Mouse (Mus musculus) kidney, postnatal 36 days (tissue): ENCODE data around the gene Ptprs.

Experiments used
- DNase-seq, 2 experiments: peaks; one replicate each; pipeline ENCODE4 v3.0.0; 2021 to 2022; ENCODE audit warnings: mixed read lengths in 2 of 2

Ptprs gene

DNA sequence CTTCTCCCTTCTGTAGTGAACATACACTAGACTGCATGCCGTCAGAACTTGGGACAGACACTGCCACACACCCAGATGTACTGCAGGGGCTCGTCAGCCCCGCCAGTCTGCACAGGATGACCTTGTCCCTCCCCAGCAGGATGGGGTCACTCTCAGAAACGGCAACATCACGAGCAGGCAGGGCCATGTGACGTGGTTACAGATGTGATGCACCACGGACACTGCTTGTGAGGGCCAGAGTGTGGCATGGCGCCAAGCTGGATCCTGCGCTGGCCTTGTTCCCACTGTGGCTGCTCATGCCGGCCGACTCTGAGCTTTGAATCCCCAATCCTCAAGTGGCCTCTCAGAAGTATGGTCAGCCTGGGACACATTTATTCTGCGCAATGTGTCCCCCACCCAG is 58.0 kb downstream of the Ptprs start:
- DNase-seq, result no peak

- DNase-seq, result no peak
Measured at GRCm38 (mm10) chr17:56414785-56415184, 61.5 kb downstream of the Ptprs start.

DNA sequence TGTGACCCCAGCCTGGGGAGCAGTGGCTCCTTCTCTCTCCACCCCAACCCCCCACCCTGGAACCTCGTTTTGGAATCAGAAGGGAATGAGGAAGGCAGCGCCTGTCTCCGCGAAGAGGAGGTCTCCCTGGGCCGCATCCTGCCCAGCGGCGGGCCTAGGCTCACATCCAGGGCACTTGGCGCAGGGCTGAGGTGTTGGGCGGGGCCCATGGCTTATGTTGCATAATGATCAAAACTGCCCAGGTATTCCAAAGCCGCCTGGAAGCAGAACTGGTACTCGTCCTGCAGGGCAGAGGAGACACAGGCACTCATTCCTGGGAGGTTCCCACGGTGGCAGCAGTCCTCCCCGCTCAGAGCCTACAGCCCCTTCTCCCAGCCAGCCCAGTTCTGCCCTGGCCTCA is 63.2 kb downstream of the Ptprs start:
- no peak for DNase-seq

GRCm38 (mm10) chr17:56411437-56411836 is 64.8 kb downstream of the Ptprs start:
- DNase-seq, result no peak

- peak in 1 of 2 experiments; percentile 39 for DNase-seq
Measured at GRCm38 (mm10) chr17:56409759-56410158, 66.5 kb downstream of the Ptprs start.

GRCm38 (mm10) chr17:56408965-56409625 is 67.2 kb downstream of the Ptprs start:
- DNase-seq, result no peak

- no peak for DNase-seq
Measured at GRCm38 (mm10) chr17:56407379-56407778, 68.9 kb downstream of the Ptprs start.

DNA sequence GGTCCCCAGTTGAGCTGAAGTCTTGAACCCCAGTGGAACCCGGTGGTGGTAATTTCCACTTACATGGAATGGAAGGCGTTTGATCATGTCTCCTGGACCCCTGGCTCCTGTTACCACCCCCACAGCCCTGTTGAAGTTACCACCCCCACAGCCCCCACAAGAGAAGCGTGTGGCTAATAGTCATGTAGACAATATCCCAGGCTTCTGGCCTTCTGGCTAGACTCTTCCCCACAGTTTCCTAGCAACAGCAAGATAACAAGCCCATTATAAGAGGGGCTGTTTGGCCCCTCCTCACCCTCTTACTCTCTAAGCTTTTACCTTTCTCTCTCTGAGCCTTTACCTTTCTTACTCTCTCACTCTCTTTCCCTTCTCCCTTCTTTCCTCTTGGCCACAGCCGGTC is 69.4 kb downstream of the Ptprs start:
- DNase-seq, result no peak

- peak in 1 of 2 experiments; percentile 21 for DNase-seq
Measured at GRCm38 (mm10) chr17:56405856-56406840, 70.1 kb downstream of the Ptprs start.

DNA sequence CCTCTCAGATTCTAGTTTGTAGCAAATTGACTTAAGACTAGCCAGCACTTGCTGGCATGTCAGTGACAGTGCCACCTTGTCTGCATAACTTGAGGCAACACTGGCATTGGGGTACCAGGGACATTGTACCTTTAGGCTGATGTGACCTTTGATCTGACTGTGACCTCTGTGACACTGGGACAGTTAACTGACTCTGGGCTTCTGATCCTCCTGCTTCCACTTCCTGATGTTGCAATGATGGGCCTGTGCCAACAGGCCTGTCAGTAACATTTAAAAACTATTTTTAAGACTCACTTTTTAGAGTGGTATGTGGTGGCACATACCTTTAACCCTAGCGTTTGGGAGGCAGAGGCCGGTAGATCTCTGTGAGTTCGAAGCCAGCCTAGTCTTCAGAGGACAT is 70.9 kb downstream of the Ptprs start:
- DNase-seq, result no peak

DNA sequence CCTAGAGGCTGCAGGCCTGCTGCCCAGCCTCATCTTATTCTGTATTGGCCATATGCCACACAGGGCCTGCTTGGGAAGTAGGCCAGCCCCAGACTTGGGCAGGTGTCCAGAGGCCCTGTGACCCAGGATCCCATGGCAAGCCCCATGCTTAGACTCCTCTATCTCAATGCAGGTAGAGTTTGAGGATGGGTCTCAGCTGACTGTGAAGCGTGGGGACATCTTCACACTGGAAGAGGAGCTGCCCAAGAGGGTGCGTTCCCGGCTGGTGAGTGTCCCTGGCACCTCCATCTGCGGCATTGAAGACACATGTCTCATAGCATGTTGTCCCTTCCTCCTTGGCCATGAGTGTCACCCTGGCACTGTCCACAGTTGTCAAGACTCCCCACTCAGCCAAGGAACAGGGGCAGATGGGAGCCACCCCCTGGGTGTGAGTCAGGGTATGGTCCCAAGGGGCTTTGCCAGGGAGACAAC is 75.2 kb downstream of the Ptprs start:
- DNase-seq, result peak in 1 of 2 experiments; percentile 38

DNA sequence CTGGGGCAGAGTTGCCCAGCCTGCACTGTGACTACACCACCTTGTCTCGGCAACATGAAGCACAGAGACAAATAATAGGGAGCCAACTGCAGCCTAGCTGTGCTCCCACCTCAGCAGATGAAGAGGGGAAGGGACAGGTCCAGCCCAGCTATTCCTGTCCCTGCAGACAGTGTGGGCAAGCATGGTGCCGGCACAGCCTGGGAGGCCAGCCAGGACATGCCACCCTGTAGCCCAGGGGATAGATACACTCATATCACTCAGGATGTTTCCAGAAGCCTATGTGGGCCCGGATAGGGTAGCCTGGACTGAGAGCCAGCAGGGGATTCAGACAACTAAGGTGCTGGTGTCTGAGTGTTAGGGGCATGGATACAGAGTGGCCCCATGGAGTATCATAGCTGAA is 76.1 kb downstream of the Ptprs start:
- DNase-seq, result no peak

DNA sequence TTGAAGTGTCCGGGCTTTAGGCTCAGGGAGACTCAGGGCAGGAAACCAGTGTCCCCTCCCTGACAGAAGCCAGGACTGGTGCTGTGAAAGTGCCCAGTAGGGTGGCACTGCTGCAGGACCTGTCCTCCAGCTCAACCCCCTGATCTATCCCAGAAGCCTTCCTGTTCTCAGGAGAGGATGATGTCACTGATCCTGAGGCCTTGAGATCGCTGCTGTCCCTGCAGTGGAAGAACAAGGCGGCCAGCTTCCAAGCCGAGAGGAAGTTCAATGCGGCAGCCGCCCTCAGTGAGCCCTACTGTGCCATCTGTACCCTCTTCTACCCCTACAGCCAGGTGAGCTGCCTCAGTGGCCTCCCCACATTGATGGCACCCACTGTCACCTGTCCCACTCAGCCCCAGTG is 80.2 kb downstream of the Ptprs start:
- no peak for DNase-seq

DNA sequence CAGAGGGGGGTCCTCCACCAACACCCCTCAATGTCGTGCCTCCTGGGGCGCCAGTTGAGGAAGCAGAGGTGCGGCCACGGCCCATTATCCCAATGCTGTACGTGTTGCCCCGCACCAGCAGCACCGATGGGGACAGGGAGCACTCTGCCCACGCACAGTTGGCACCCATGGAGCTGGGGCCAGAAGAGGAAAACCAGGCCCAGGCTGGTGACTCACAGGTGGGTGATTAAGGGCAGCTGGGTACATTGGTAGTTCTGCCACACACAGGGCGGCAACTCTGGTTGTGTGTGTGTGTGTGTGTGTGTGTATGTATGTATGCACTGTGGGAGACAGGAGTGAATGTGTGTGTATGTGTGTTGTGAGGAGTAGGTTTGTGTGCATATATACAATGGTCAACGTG is 82.4 kb downstream of the Ptprs start:
- no peak for DNase-seq

- no peak for DNase-seq
Measured at GRCm38 (mm10) chr17:56393238-56393637, 83.0 kb downstream of the Ptprs start.

GRCm38 (mm10) chr17:56387612-56388011 is 88.7 kb downstream of the Ptprs start:
- DNase-seq, result peak in 1 of 2 experiments; percentile 17

- DNase-seq, result peak; percentile 22 to 25
Measured at GRCm38 (mm10) chr17:56384903-56385302, 91.4 kb downstream of the Ptprs start.

GRCm38 (mm10) chr17:56382997-56383396 is 93.3 kb downstream of the Ptprs start:
- DNase-seq, result no peak

DNA sequence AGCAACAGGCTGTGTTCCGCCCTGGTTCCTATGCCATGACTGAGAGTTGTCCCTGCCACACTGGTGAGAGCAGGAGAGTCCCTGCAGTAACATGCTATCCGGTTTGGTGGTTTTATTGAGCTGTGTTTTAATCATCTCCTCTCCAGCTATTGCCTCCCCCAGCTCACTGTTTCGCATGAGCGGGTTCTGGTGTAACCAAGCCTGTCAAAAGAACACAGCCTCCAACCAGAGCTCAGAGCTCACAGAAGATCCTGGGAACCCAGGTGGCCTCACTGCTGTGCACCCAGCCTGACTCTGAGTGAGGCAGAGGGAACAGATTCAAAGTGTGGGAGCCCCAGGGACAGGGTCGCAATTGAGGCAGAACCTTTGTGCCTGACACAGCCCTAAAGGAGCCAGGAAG is 95.1 kb downstream of the Ptprs start:
- peak; percentile 40 to 74 for DNase-seq

DNA sequence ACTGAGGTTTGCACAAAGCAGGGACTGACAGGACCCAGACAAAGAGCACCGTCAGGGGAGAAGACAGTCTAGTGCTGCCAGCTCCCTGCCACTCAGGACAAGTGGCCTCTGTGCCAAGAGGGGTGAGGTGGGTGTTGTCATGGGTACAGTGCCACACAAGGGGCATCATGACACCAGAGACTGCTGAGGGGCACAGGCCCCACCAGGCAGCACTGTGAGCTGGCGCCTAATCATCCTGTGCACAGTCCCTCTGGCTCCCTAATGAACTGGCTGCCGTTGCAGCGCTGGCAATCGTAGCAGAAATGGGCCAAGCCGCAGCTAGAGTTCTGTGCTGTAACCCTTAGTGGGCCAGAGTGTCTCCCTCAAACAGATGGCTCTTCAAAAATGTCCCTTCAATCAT is 96.0 kb downstream of the Ptprs start:
- no peak for DNase-seq

DNA sequence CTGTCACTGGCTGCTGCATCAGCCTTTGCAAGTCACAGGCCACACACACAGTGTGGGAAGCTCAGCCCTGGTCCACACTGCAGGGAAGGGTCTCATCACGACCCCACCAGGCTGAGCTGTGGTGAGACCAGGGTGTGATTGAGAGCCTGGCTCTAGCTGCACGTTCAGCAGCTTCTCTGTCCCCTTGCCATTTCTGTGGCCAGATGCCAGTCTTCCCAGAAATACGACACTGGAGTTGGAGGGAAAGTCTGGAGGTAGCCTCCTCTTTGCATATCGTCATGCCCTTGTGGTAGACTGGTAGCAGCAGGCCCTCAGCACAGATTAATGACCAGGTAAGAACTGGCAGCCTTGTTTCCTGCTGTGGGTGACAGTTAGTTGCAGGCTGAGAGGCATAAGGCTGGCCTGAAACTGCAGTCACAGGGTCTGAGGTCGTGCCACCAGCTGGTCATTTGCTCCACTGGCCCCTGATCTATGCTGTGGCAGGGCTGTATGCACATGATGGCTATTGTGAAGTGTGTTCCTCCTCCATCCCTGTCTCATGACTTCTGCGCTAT is 96.9 kb downstream of the Ptprs start:
- no peak for DNase-seq

DNA sequence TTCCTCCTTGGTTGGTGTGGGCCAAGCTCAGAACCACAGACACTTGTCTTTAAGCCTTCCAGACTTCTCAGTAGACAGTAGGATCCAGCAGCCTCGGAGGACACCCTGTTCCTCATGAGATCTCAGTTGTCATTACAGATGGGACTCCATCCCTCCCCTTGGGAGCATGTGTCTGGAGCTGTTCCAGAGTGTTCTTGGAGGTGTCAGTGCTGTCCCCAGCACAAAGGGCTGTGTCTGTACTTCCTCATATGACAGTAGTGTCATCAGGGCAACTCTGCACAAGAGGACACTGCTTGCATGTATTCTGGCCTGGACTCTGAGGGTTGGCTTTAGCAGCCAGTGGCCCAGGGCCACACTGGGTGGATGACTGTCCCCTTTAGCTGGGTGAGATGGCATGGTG is 101.4 kb downstream of the Ptprs start:
- DNase-seq, result no peak
